Comparison of ENCODE assay signal across 10 mouse cellular contexts in the genomic region with DNA sequence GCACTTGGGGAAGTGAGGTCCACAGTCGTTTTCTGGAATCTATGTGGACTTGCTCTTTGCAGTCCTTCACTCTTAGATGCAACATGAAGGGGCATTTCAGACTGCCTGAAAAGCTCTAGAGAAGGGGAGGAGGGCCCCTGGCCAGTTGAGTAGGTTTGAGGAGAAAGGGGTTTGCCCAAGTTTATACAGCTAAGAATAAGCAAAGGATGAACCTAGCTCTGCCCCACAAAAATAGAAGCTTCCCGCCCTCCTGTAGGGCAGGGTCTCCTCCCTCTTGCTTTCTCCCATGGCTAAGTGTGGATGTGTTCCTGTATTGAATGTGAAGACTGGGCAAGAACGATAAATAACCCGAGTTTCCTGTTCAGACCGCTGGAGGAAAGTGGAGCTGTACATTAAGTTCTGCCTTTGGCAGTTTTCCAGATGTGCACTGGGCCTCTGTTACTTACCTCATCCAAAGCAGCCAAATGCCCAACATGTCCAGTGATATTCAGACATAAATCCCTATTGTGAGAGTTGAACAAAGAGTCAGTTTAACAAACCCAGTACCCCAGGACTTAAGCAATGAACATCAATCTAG. TPM values are rescaled to one million over a fixed set of nuclear protein-coding genes. Genes with fewer than 3 reads are reported as not detected.
DNase-seq lines count a peak whose midpoint lies in the region; ATAC-seq and TF ChIP-seq lines count a peak whose summit lies in the region.
"Had no signal": no experiment of that assay in that cellular context is flagged by ENCODE, and none has a peak within 500 bp of the region (broad histone marks: within the 10 kb centered on the region; RNA-seq: fewer than 3 reads in every experiment).

No protein-coding gene starts in this region.

- H3K4me2 ChIP-seq in embryonic facial prominence, embryonic 14.5 days (ENCODE audit: low read depth, low read length): peak overlapping the region; percentile 90
- peak overlapping the region; percentile 80 for H3K4me2 ChIP-seq in hindbrain, embryonic 13.5 days
- peak overlapping the region; percentile 69 for H3K4me2 ChIP-seq in liver, embryonic 13.5 days
- H3K4me2 ChIP-seq in stomach, embryonic 16.5 days (ENCODE audit: low read depth, low read length): peak overlapping the region; percentile 70

- no peaks in the 10 kb centered on the region for H3K79me2 ChIP-seq in heart, adult 2 months (replicated peaks; ENCODE audit: control insufficient read depth, insufficient read depth, low read length)

- WGBS in heart, adult 2 months: 6% methylated on average over 5 of the region's 5 CpGs
- WGBS in embryonic facial prominence, embryonic 14.5 days: 1% methylated on average over 5 of the region's 5 CpGs
- 12% methylated on average over 5 of the region's 5 CpGs for WGBS in hindbrain, embryonic 13.5 days
- 6% methylated on average over 5 of the region's 5 CpGs for WGBS in liver, embryonic 13.5 days (ENCODE audit: insufficient replicate concordance)
- WGBS in stomach, embryonic 16.5 days: 3% methylated on average over 5 of the region's 5 CpGs

- no peak for TF ChIP-seq POLR2A in heart, adult 2 months (IDR thresholded peaks at IDR 0.05; ENCODE audit: insufficient read depth, low read depth, low read length)

- peak in 1 of 2 experiments; percentile 3 for DNase-seq in heart, adult 2 months
- DNase-seq in heart, adult 8-10 months (ENCODE audit: low spot score): no peak
- DNase-seq in embryonic facial prominence, embryonic 14.5 days (ENCODE audit: low spot score): peak; percentile 89
- no peak for DNase-seq in liver, embryonic 13.5 days
- DNase-seq in layer of hippocampus, adult 11-12 months (ENCODE audit: low spot score): no peak
- no peak for DNase-seq in urinary bladder, postnatal 14 days (ENCODE audit: low spot score)

- peak; percentile 64 for ATAC-seq in embryonic facial prominence, embryonic 14.5 days (ENCODE audit: low read depth)
- ATAC-seq in hindbrain, embryonic 13.5 days (ENCODE audit: low FRiP score): peak; percentile 14; the same call in 1 of the 2 replicates
- ATAC-seq in liver, embryonic 13.5 days (ENCODE audit: low read depth): 0 out of 2 replicates have a peak, but pooled peaks have one; percentile 34
- ATAC-seq in stomach, embryonic 16.5 days (ENCODE audit: insufficient read depth, low FRiP score): peak; percentile 58; the same call in 1 of the 2 replicates

- H3K4me1 ChIP-seq in heart, adult 2 months (ENCODE audit: control insufficient read depth, insufficient read depth, low read length): peaks cover 2% of the 10 kb centered on the region; the same call in 1 of the 2 replicates
- peaks cover 13% of the 10 kb centered on the region; the same call in 1 of the 2 replicates for H3K4me1 ChIP-seq in embryonic facial prominence, embryonic 14.5 days (ENCODE audit: control insufficient read depth, insufficient read depth, low read length)
- peaks cover 11% of the 10 kb centered on the region for H3K4me1 ChIP-seq in hindbrain, embryonic 13.5 days (replicated peaks)
- no peaks in the 10 kb centered on the region for H3K4me1 ChIP-seq in liver, embryonic 13.5 days (replicated peaks)
- peaks cover 19% of the 10 kb centered on the region; the same call in 1 of the 2 replicates for H3K4me1 ChIP-seq in stomach, embryonic 16.5 days (ENCODE audit: control insufficient read depth, insufficient read depth, low read length)

- intact Hi-C loops in heart, adult 2 months (cut with DNase I): loop anchor here (5.0 kb wide), 2 partner anchors 79 to 119 kb away; no protein-coding TSS in a partner anchor

- peak overlapping the region; percentile 78 for H3K9ac ChIP-seq in heart, adult 2 months (ENCODE audit: low read depth, low read length)
- H3K9ac ChIP-seq in embryonic facial prominence, embryonic 14.5 days (ENCODE audit: low read depth, low read length): peak overlapping the region; percentile 81
- peak overlapping the region; percentile 78 for H3K9ac ChIP-seq in hindbrain, embryonic 13.5 days
- no peak overlapping the region for H3K9ac ChIP-seq in liver, embryonic 13.5 days
- H3K9ac ChIP-seq in stomach, embryonic 16.5 days (ENCODE audit: low read length): peak overlapping the region; percentile 82

- no peak for TF ChIP-seq CTCF in heart, adult 2 months (IDR thresholded peaks at IDR 0.05)

- no peaks in the 10 kb centered on the region for H3K36me3 ChIP-seq in heart, adult 2 months (ENCODE audit: control insufficient read depth, insufficient read depth, low read length)
- no peaks in the 10 kb centered on the region for H3K36me3 ChIP-seq in embryonic facial prominence, embryonic 14.5 days (ENCODE audit: control insufficient read depth, insufficient read depth, low read length)
- no peaks in the 10 kb centered on the region for H3K36me3 ChIP-seq in hindbrain, embryonic 13.5 days
- H3K36me3 ChIP-seq in liver, embryonic 13.5 days: no peaks in the 10 kb centered on the region
- no peaks in the 10 kb centered on the region for H3K36me3 ChIP-seq in stomach, embryonic 16.5 days (ENCODE audit: control insufficient read depth, insufficient read depth, low read length)
- H3K36me3 ChIP-seq: G1E had no signal

- no peak for TF ChIP-seq EP300 in heart, adult 2 months (IDR thresholded peaks at IDR 0.05; ENCODE audit: insufficient read depth, low read depth, low read length)

- H3K27ac ChIP-seq in heart, adult 2 months: no peak overlapping the region; the same call in 1 of the 2 replicates
- H3K27ac ChIP-seq in embryonic facial prominence, embryonic 14.5 days (replicated peaks; ENCODE audit: low read depth, low read length): peak overlapping the region; percentile 87
- H3K27ac ChIP-seq in hindbrain, embryonic 13.5 days: peak overlapping the region; percentile 73
- H3K27ac ChIP-seq in liver, embryonic 13.5 days: 0 out of 2 replicates have a peak overlapping the region, but pooled peaks have one; percentile 23
- H3K27ac ChIP-seq in stomach, embryonic 16.5 days (ENCODE audit: low read length): peak overlapping the region; percentile 75
- H3K27ac ChIP-seq: macrophage had no signal

- H3K4me3 ChIP-seq in heart, adult 2 months: peak overlapping the region; percentile 83
- peak overlapping the region; percentile 77 for H3K4me3 ChIP-seq in embryonic facial prominence, embryonic 14.5 days (ENCODE audit: low read depth, low read length)
- peak overlapping the region; percentile 61 for H3K4me3 ChIP-seq in hindbrain, embryonic 13.5 days
- peak overlapping the region; percentile 59 for H3K4me3 ChIP-seq in liver, embryonic 13.5 days (replicated peaks)
- peak overlapping the region; percentile 80 for H3K4me3 ChIP-seq in stomach, embryonic 16.5 days (replicated peaks; ENCODE audit: low read length)

- H3K9me3 ChIP-seq in embryonic facial prominence, embryonic 14.5 days (ENCODE audit: control insufficient read depth, low read length): no peaks in the 10 kb centered on the region
- H3K9me3 ChIP-seq in hindbrain, embryonic 13.5 days: no peaks in the 10 kb centered on the region
- H3K9me3 ChIP-seq in liver, embryonic 13.5 days (replicated peaks): no peaks in the 10 kb centered on the region
- H3K9me3 ChIP-seq in stomach, embryonic 16.5 days (replicated peaks; ENCODE audit: control insufficient read depth, low read length): no peaks in the 10 kb centered on the region

- H3K27me3 ChIP-seq in heart, adult 2 months (ENCODE audit: control insufficient read depth, insufficient read depth, low read length): no peaks in the 10 kb centered on the region; the same call in 1 of the 2 replicates
- H3K27me3 ChIP-seq in embryonic facial prominence, embryonic 14.5 days (replicated peaks; ENCODE audit: control insufficient read depth, insufficient read depth, low read length): no peaks in the 10 kb centered on the region
- peaks cover 17% of the 10 kb centered on the region; the same call in 1 of the 2 replicates for H3K27me3 ChIP-seq in hindbrain, embryonic 13.5 days
- peaks cover 40% of the 10 kb centered on the region for H3K27me3 ChIP-seq in liver, embryonic 13.5 days
- H3K27me3 ChIP-seq in stomach, embryonic 16.5 days (ENCODE audit: control insufficient read depth, insufficient read depth, low read length): no peaks in the 10 kb centered on the region

RNA-seq across cellular contexts. Expression of a gene that starts 0.5 kb away (rescaled TPM):
- total RNA-seq in heart, adult 2 months (2021): 1 to 10 TPM; 4.2 to 4.3 TPM
- 1.2 and 1.6 TPM in 2 replicates for polyA plus RNA-seq in heart, adult 2 months (2012; rRNA removed)
- 1 to 10 TPM; 2.6 to 4.6 (median 3.6) TPM for total RNA-seq in heart, adult 8-10 months (2022)
- polyA plus RNA-seq in embryonic facial prominence, embryonic 14.5 days (2014; fragmentation: Nextera tagmentation; extraction: Ambion mirVana): 9.8 and 10.3 TPM in 2 replicates
- 0.54 and 0.62 TPM in 2 replicates for polyA plus RNA-seq in hindbrain, embryonic 13.5 days (2015; fragmentation: Nextera tagmentation; extraction: Ambion mirVana)
- 0.54 and 0.68 TPM in 2 replicates for polyA plus RNA-seq in liver, embryonic 13.5 days (2015; fragmentation: Nextera tagmentation; extraction: Ambion mirVana)
- 2.3 and 2.7 TPM in 2 replicates for polyA plus RNA-seq in stomach, embryonic 16.5 days (2015; fragmentation: Nextera tagmentation; extraction: Ambion mirVana)
- total RNA-seq: G1E had no signal
- polyA plus RNA-seq: G1E had no signal

Comparison
In these comparisons a context has a peak if more than half of its experiments do, and no peak if none do; other contexts are left out.
1. ATAC-seq: peak in every context shown above with its lines; median percentile 64 in embryonic facial prominence, embryonic 14.5 days; 58 in stomach, embryonic 16.5 days; 34 in liver, embryonic 13.5 days; 14 in hindbrain, embryonic 13.5 days.